Comparison of ENCODE assay signal across 8 mouse cellular contexts in the genomic region with DNA sequence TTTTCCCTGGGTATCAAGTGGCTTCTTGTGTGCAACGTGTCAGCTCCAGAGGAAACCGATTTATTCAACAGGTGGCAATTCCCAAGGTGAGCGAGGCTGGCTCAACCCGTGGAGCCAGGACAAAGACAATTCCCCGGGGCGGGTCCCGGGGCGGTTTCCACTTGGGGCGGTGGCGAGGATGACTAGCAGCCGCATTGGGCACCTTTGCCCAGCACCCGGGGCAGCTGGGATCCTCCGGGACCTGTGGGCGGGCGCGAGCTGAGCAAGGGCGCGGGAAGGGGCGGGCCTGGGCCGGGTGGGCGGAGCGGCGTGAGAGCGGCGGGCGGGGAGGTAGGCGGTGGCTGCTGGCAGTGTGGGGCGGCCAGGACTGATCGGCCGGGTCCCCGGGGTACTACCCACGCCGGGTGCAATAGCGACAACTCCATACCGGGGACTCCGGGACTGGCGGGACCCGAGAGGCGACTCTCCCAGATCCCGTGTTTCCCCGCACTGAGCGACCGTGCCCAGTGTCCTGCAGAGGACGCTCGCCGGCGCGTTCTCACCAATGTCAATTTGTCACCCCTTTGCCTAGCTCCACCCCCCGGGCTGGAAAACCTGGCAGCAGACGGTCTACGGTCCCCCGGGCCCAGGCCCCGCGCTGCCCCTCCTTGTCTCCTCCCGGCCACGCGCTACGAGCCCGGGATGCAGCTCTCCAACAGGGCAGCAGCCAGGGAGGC. TPM values are rescaled to one million over a fixed set of nuclear protein-coding genes. Genes with fewer than 3 reads are reported as not detected.
DNase-seq lines count a peak whose midpoint lies in the region; ATAC-seq and TF ChIP-seq lines count a peak whose summit lies in the region.

No protein-coding gene starts in this region.

- intact Hi-C loops in gastrocnemius, adult 2 months (cut with DNase I) = no loop called here

- TF ChIP-seq CTCF in gastrocnemius, adult 2 months (IDR thresholded peaks at IDR 0.05) = peak; percentile 63
- TF ChIP-seq CTCF in hindbrain, postnatal 0 days (IDR thresholded peaks at IDR 0.05; ENCODE audit: low read depth) = peak; percentile 60

- H3K4me1 ChIP-seq in hindbrain, postnatal 0 days (ENCODE audit: insufficient read depth, low read length) = no peaks in the 10 kb centered on the region
- H3K4me1 ChIP-seq in megakaryocyte, embryonic 14.5 days = peaks cover 47% of the 10 kb centered on the region

- peak overlapping the region; percentile 96 for H3K4me2 ChIP-seq in hindbrain, postnatal 0 days (ENCODE audit: low read depth, low read length)

- peak overlapping the region; percentile 85 for H3K9ac ChIP-seq in hindbrain, postnatal 0 days (replicated peaks; ENCODE audit: low read length)

- H3K9me3 ChIP-seq in hindbrain, postnatal 0 days (ENCODE audit: low read length) = no peaks in the 10 kb centered on the region
- peaks cover 3% of the 10 kb centered on the region; the same call in 1 of the 2 replicates for H3K9me3 ChIP-seq in megakaryocyte, embryonic 14.5 days

- peak overlapping the region; percentile 91 for H3K4me3 ChIP-seq in gastrocnemius, adult 2 months
- H3K4me3 ChIP-seq in hindbrain, postnatal 0 days (ENCODE audit: low read length) = peak overlapping the region; percentile 62
- peak overlapping the region; percentile 95 for H3K4me3 ChIP-seq in megakaryocyte, embryonic 14.5 days (replicated peaks)

- H3K36me3 ChIP-seq in hindbrain, postnatal 0 days (ENCODE audit: insufficient read depth, low read length) = no peaks in the 10 kb centered on the region
- no peaks in the 10 kb centered on the region for H3K36me3 ChIP-seq in megakaryocyte, embryonic 14.5 days (replicated peaks; ENCODE audit: low read length)

- peak; percentile 70 for ATAC-seq in activated CD4-positive, CD25-positive, alpha-beta regulatory T cell, adult 4 months
- peak; percentile 96 for ATAC-seq in hindbrain, postnatal 0 days

- DNase-seq in cerebellum, postnatal 4 days (ENCODE audit: low spot score in 2 of 2) = peak; percentile 65 to 77
- peak; percentile 96 for DNase-seq in gastrocnemius, adult 2 months
- DNase-seq in hindbrain, postnatal 0 days (ENCODE audit: low spot score) = peak; percentile 88
- peak; percentile 36 to 74 for DNase-seq in left cerebral cortex, adult 9 months (ENCODE audit: low spot score in 2 of 2)
- DNase-seq in right cerebral cortex, postnatal 10 days (ENCODE audit: low spot score in 2 of 2) = peak; percentile 85
- DNase-seq in urinary bladder, postnatal 25 days (ENCODE audit: low spot score) = peak; percentile 77

- WGBS in hindbrain, postnatal 0 days = 1% methylated on average over 59 of the region's 59 CpGs

- no peaks in the 10 kb centered on the region for H3K27me3 ChIP-seq in hindbrain, postnatal 0 days (ENCODE audit: insufficient read depth, low read length)
- H3K27me3 ChIP-seq in megakaryocyte, embryonic 14.5 days (replicated peaks) = no peaks in the 10 kb centered on the region

- H3K27ac ChIP-seq in gastrocnemius, adult 2 months = peak overlapping the region; percentile 99
- H3K27ac ChIP-seq in hindbrain, postnatal 0 days = peak overlapping the region; percentile 89

RNA-seq across cellular contexts. Expression of gene Parp16, which starts 19.8 kb away (rescaled TPM):
- polyA plus RNA-seq in activated CD4-positive, CD25-positive, alpha-beta regulatory T cell, adult 4 months (2017; shearing (Covaris generic)) = 1 to 10 TPM; 5.7 to 6.6 TPM
- 1 to 10 TPM; 3.6 to 3.9 TPM for total RNA-seq in gastrocnemius, adult 2 months (2021)
- total RNA-seq in hindbrain, postnatal 0 days (2014; rRNA removed) = 2.6 and 6.7 TPM in 2 replicates
- polyA plus RNA-seq in hindbrain, postnatal 0 days (2015; fragmentation: Nextera tagmentation; extraction: Ambion mirVana) = 5.9 and 6.3 TPM in 2 replicates
- polyA plus RNA-seq in megakaryocyte, embryonic 14.5 days (2012; ENCODE audit: insufficient read depth, low replicate concordance) = 2.6 and 3.6 TPM in 2 replicates

RNA-seq across cellular contexts. Expression of gene Cilp, which starts 50.0 kb away (rescaled TPM):
- polyA plus RNA-seq in activated CD4-positive, CD25-positive, alpha-beta regulatory T cell, adult 4 months (2017; shearing (Covaris generic)) = not detected
- 10 to 100 TPM; 13.0 to 35.4 TPM for total RNA-seq in gastrocnemius, adult 2 months (2021)
- total RNA-seq in hindbrain, postnatal 0 days (2014; rRNA removed) = 0.16 and 0.29 TPM in 2 replicates
- polyA plus RNA-seq in hindbrain, postnatal 0 days (2015; fragmentation: Nextera tagmentation; extraction: Ambion mirVana) = 0.29 and 0.37 TPM in 2 replicates
- polyA plus RNA-seq in megakaryocyte, embryonic 14.5 days (2012; ENCODE audit: insufficient read depth, low replicate concordance) = 0.03 TPM in 1 of 2 replicates, not detected in the other

Comparison
In these comparisons a context has a peak if more than half of its experiments do, and no peak if none do; other contexts are left out.
1. Peak in every context shown above with its lines: DNase-seq, ATAC-seq, H3K4me3 ChIP-seq and H3K27ac ChIP-seq.